Mouse (Mus musculus) embryo, embryonic 10 days (tissue): ENCODE results near the gene Nol3.

Source experiments
- DNase-seq: peaks from one replicate; pipeline ENCODE4 v3.0.0-alpha.2; 2015; ENCODE audit warnings: low spot score

The Nol3 gene

GRCm38 (mm10) chr8:105263244-105263912 lies 12.6 kb upstream of the Nol3 start:
- DNase-seq: no peak

DNA sequence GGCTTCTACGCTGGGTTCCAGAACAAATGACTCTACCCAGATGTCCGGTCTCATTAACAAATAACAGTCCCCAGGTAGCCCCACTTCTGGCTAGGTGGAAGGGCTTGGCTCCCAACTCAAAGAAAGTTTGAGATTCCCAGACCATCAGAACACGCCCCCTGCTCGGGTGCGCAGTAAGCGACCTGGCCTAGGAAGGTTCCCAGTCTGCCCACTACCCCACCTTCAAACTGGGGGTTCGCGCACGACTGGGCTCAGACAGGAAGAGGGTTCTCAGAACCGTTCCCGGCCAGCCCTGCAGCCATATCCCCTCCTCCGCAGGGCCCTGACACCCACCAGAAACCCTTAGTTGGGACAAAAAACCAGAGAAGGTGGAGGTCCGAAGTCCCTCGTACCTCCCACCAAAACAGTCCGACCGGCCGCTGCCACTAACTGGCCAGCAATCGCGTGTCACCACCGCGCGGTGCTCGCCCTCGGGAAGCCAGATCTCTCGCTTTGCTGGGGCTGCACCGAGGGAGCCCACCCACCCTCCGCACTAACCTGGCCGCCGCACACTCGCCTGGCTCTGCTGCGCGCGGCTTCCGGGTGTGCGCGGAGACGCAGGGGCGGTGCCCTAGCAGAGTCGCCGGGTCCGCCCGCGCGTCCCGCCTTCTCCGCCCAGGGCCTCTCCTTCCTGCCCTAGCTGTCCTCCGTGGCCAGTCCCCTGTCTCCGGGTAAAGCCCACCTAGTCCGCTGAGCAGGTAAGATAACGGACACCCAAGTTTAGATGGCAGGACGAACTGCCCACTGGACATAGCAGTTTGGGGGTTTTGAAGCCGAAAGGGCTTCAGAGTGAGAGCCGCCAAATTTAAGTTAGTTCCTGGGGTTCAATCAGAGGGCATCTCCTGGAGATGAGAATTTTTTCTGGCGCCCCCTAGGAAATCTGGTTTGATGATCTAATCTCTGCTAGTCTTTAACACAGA lies 11.6 kb upstream of the Nol3 start, which contains the start of the genes Tradd and Fbxl8:
Gene Tradd (minus strand): TSS at position 586 of the 959 bp plus-strand sequence.
Gene Fbxl8 (plus strand): TSS at position 625 of the 959 bp plus-strand sequence.
- peak; percentile 77 for DNase-seq

GRCm38 (mm10) chr8:105265128-105265527 lies 10.8 kb upstream of the Nol3 start:
- no peak for DNase-seq

DNA sequence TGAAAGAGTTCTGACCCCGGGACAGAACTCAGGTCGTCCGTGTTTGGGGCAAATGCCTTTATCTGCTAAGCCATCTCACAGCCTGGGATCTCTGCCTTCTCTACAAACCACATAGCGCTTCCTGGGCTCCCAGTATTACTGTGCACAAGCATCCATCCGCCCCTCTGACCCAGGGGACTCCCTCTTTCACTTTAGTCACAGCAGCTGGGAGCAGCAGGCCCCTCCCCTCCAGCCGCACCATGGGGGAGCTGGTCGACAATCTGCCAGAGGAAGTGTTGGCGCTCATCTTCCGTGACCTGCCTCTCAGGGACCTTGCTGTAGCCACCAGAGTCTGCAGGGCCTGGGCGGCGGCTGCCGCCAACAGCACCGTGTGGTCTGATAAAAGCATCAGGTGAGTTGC lies 9.2 kb upstream of the Nol3 start:
- no peak for DNase-seq

- DNase-seq: peak; percentile 86
These were observed 7.4 kb upstream of the Nol3 start for GRCm38 (mm10) chr8:105268342-105269074.

DNA sequence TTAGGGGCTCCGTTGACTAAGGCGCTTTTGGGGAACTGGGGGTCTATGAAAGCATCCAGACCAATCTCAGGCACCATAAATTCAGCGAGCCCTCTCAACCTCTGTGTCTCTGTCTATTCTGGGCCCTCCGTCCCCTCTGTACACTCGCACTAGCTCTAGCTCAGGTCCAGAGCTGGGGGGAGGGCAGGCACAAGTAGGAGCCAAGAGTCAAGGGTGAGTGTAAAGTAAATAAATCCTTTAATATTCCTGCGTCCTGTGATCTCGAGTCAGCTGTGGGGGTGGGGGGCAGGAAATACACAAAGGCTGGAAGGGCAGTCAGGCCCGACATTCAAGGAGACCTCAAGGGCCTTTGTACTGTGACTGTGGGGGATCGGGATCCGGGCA lies 6.9 kb upstream of the Nol3 start:
- no peak for DNase-seq

DNA sequence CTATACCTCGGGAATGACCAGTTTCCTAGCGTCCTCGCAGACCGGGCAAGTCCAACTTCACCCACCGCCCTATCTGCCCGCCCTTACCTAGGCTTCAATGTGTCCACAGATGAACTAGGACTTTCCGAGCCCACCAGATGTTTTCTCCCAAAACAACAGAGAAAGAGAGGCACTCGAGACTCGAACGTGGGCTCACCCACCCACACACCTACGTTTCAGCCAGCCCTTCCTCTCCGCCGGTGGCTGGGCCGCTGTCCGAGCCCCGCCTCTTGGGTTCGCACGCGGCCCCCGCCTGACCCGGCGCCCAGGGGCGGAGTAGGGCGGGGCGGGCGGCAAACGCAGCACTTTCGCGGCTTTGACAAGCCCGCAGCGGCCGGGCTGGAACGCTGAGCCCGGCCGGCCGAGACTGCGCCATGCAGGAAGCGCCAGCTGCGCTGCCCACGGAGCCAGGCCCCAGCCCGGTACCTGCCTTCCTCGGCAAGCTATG lies 6.4 kb upstream of the Nol3 start, which contains the start of gene Hsf4:
Gene Hsf4 (plus strand): TSS at position 341 of the 487 bp plus-strand sequence.
- no peak for DNase-seq

- DNase-seq: no peak
These were observed 5.6 kb upstream of the Nol3 start for GRCm38 (mm10) chr8:105270101-105270915.

DNA sequence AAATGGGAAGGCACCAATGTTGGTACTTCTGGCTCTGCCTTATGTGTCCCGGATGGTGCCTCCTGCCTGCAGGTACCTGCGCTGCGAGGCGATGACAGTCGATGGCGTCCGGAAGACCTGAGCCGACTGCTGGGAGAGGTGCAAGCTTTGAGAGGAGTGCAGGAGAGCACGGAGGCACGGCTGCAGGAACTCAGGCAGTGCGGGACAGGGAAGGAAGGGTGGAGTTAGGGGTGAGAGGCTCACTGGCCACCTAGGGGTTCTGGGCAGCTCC lies 5.1 kb upstream of the Nol3 start:
- no peak for DNase-seq

DNA sequence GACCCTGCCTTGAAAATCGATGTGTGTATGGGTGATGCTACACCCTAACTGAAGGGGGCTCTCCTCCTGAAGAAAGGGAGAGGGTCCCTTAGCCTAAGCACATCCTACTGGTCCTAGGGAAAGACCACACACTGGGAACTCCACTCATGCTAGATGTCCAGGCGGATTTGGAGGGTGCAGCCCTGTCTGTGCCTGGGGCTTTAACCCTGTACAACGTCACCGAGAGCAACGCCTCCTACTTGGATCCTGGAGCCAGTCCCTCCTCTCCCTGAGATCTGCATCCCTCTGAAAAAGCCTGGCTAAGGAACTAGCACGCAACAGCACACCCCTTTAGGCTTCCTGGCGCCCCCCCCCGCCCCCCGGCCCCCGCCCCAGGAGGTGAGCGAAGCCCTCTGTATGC lies 553 bp upstream of the Nol3 start:
- no peak for DNase-seq

GRCm38 (mm10) chr8:105276292-105277120 lies 566 bp downstream of the Nol3 start:
- peak; percentile 68 for DNase-seq

- DNase-seq: no peak
These were observed 3.0 kb downstream of the Nol3 start for GRCm38 (mm10) chr8:105278911-105279334.

- DNase-seq: no peak
These were observed 4.6 kb downstream of the Nol3 start for GRCm38 (mm10) chr8:105280567-105280966.

DNA sequence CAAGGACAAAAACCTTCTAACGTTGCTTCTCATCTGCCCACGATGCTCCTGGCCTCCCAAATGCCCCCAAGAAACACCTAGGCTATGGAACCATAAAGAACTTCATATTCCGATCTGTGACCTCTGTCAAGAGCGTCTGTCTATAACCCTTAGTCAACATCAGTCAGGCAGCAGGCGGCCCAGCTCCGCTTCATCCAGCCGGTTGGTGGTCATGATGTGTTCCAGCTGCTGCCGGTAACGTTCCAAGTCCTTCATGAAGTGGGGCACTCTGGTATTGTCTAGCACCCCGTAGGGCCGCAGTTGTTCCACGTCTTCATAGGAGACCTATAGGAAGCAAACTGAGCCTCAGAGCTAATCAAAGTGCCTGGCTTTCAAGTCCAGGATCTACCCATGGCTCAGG lies 5.9 kb downstream of the Nol3 start:
- DNase-seq: no peak

DNA sequence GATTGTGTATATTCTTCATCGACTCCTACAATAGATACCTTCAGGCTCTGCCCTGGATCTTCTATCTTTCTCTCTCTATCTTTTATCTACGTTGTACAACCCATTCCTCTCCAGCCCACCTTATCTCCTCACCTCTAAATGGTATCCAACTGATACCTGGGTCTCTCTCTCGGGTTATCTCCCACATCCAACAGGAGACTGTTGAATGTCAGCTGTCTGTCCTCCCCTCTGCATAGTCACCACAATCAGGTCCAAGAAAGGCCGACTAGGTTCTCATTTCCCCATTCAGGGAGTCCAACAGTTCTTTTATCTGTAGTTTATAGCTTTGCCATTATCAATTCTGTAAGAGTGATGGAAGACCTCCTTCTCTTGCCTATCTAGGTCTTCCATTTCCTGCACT lies 6.3 kb downstream of the Nol3 start:
- DNase-seq: no peak

- peak; percentile 85 for DNase-seq
These were observed 7.1 kb downstream of the Nol3 start for GRCm38 (mm10) chr8:105283074-105283473.

DNA sequence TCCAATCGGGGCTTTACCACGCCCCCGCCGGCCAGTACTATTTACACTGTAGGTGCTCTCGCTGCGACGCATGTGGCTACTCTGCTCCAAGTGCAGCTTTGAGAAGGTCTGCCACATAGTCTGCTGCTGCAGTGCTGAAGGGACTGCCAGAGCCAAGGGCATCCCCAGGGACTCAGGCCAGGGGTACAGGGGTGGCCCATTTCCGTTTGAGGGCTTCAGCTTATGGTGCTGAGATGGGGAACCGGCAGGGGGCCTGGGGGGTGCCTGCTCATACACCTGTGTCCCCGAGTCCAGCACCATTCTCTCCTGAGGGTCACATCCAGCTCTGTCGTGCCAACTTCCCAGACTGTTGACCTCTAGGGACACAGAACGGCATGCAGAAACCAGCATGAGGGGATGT lies 9.6 kb downstream of the Nol3 start:
- no peak for DNase-seq

DNA sequence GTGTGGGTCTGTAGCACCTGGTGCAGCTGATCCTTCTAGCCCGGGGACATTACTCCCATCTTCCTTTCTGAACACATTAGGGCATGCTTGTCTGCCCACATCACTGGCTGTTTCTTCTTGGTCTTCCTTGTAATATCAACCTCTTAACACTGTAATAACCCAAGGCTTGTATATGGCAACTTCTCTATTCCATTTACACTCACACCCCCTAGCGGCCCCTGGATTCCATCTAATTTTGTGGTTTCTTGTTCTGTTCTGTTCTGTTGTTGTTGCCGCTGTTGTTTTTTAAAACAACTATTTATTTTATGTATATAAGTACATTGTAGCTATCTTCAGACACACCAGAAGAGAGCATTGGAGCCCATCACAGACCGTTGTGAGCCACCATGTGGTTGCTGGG lies 11.0 kb downstream of the Nol3 start:
- no peak for DNase-seq

DNA sequence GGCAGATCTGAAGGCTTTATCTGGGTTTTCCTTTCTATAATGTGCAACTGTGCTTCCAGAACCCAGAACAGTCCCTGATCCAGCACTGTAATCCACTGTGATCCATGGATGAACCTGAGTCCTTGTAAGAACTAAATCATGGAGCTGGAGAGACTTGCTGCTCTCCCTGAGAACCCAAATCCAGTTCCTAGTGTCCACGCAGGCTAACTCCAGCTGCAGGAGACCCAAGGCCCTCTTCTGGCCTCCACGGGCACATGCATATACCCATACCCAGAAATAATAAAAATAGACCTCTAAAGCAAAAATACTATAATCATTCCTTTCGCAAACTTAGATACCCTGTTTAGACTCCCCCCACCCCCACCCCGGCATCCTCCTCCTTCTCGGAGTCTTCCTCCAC lies 12.3 kb downstream of the Nol3 start:
- no peak for DNase-seq

DNA sequence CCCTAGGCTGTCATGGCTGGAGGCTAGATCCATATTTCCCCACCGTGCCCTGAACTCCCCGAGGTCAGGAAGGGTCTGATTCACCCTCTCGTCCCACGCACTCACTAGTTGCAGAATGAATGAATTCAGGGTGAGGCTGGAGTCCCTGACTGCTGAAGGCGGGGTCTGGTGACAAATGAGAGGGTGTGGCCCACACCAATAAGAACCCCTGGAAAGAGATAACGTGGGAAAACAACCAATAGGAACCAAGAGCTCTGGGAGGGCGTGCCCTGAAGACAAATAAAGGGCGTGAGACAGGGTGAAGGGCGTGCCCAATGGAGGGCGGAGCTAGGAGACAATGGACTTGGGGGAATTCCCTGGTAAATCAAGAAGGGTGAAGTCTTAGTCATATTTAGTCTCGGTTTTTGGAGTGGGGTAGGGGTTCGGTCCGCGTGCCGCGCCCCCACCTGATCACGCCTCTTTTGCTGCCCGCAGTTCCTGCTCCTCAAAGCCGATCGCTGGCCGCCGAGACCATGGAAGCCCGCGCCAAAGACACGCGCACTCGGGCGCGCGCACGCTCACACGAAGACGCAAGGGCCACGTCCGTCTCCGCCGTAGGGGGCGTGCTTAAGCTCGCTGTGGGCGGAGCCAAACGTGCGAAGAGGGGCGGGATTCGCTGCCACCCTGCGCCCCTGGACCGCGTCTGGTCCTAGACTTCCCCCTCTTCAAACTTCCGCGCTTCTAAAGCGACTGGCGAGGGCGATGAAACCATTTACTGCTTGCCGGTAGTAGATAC lies 13.2 kb downstream of the Nol3 start:
- DNase-seq: peak; percentile 97
